Mouse (Mus musculus) ES-E14 (cell line): Measurements from ENCODE around the gene Pygo1.

Experiments used
- HCFC1 ChIP-seq: IDR thresholded peaks from 2 replicates; pipeline ENCODE4 v1.6.1; 2012; ENCODE audit warnings: low read length, inconsistent platforms, borderline replicate concordance; ENCODE audit not compliant: insufficient read depth
- ZNF384 ChIP-seq: IDR thresholded peaks from 2 replicates; pipeline ENCODE4 v1.6.1; 2012; ENCODE audit warnings: low read depth, low read length, inconsistent platforms

GRCm38 (mm10) chr9:72875878-72876277 lies 49.6 kb upstream of the Pygo1 start:
- TF ChIP-seq ZNF384 (no peak), HCFC1 (no peak)
